Mouse (Mus musculus): ENCODE results near the gene Zfp961. TPM values are rescaled to one million over a fixed set of nuclear protein-coding genes. Genes with fewer than 3 reads are reported as not detected.

Zfp961 gene
- 1 to 10 TPM; 7.4 to 9.6 TPM for total RNA-seq (2023)

GRCm38 (mm10) chr8:71950482-71951221 is at the start of gene Zfp961:
Gene Zfp961, plus strand, starts transcription at chr8:71951038.

GRCm38 (mm10) chr8:71908309-71909261 is 42.3 kb upstream of the Zfp961 start, which contains the start of the genes Zfp882 and Zfp617:
Gene Zfp882, plus strand, starts transcription at chr8:71908608.
Gene Zfp617, plus strand, starts transcription at chr8:71908635.

GRCm38 (mm10) chr8:72009473-72009872 is 58.6 kb downstream of the Zfp961 start, which contains the start of gene Cyp4f18:
Gene Cyp4f18, minus strand, starts transcription at chr8:72009626.

GRCm38 (mm10) chr8:72040918-72041317 is 90.1 kb downstream of the Zfp961 start, which contains the start of gene Olfr372:
Gene Olfr372, plus strand, starts transcription at chr8:72041218.

Other genes with a start within 250 kb of the Zfp961 start
- under 1 TPM; 0.61 to 0.66 TPM for gene B3gnt3, start 249.2 kb upstream of the Zfp961 start, total RNA-seq (2023)
- 10 to 100 TPM; 21.1 to 26.8 TPM for gene Fcho1, start 225.3 kb upstream of the Zfp961 start, total RNA-seq (2023)
- gene Zfp709, start 69.0 kb upstream of the Zfp961 start, total RNA-seq (2023), result 10 to 100 TPM in 1 of 2 experiments, 1 to 10 TPM in 1; 9.9 to 10.7 TPM
- 1 to 10 TPM; 3.6 to 3.7 TPM for gene Zfp882, start 42.4 kb upstream of the Zfp961 start, total RNA-seq (2023)
- 10 to 100 TPM; 10.3 to 11.7 TPM for gene Zfp617, start 42.4 kb upstream of the Zfp961 start, total RNA-seq (2023)
- gene Cyp4f18, start 58.6 kb downstream of the Zfp961 start, total RNA-seq (2023), result 100 to 1,000 TPM; 240 to 283 TPM
- gene Olfr372, start 90.2 kb downstream of the Zfp961 start, total RNA-seq (2023), result not detected
- under 1 TPM in 1 of 2 experiments, not detected in 1; 0.21 TPM for gene Olfr373, start 132.1 kb downstream of the Zfp961 start, total RNA-seq (2023)
- gene Olfr374, start 156.0 kb downstream of the Zfp961 start, total RNA-seq (2023), result under 1 TPM in 1 of 2 experiments, not detected in 1; 0.05 TPM
- gene Tpm4, start 183.9 kb downstream of the Zfp961 start, total RNA-seq (2023), result 100 to 1,000 TPM; 224 to 258 TPM
- gene Rab8a, start 210.2 kb downstream of the Zfp961 start, total RNA-seq (2023), result 100 to 1,000 TPM; 141 to 152 TPM
- 1 to 10 TPM; 2.5 to 4.1 TPM for gene Hsh2d, start 238.6 kb downstream of the Zfp961 start, total RNA-seq (2023)

Data from monocyte, adult 59 days (primary cell).